Mouse (Mus musculus): ENCODE measurements around the gene T2. TPM values are rescaled to one million over a fixed set of nuclear protein-coding genes. Genes with fewer than 3 reads are reported as not detected.

Gene T2
- polyA plus RNA-seq, 2 experiments = 0.32 to 2.3 TPM

- WGBS = 40% methylated on average over 8 of the region's 8 CpGs
- ATAC-seq (ENCODE audit: low FRiP score, low read depth) (no peak), DNase-seq (ENCODE audit: low spot score) (no peak)
- Histone ChIP-seq H3K4me1 (ENCODE audit: control insufficient read depth, insufficient read depth, low read length) (peaks cover 31% of the 10 kb centered on the region), H3K4me3 (replicated peaks; ENCODE audit: low read length) (no peak overlapping the region), H3K4me2 (replicated peaks; ENCODE audit: low read depth, low read length, severe bottlenecking) (no peak overlapping the region; the same call in 1 of the 2 replicates), H3K36me3 (ENCODE audit: control insufficient read depth, insufficient read depth, low read length) (no peaks in the 10 kb centered on the region), H3K9me3 (ENCODE audit: control insufficient read depth, low read length) (no peaks in the 10 kb centered on the region), H3K9ac (ENCODE audit: low read depth, low read length, severe bottlenecking) (no peak overlapping the region), H3K27ac (replicated peaks; ENCODE audit: low read depth, low read length) (no peak overlapping the region), H3K27me3 (ENCODE audit: control insufficient read depth, insufficient read depth, low read length) (no peaks in the 10 kb centered on the region)
- no peak for TF ChIP-seq POLR2A (IDR thresholded peaks at IDR 0.05; ENCODE audit: borderline replicate concordance, extremely low read depth, insufficient read depth, insufficient read length)
Observed at GRCm38 (mm10) chr17:8368570-8368969, 12.8 kb downstream of the T2 start.

- H3K4me1 ChIP-seq (ENCODE audit: control insufficient read depth, insufficient read depth, low read length) = peaks cover 31% of the 10 kb centered on the region
- H3K9me3 ChIP-seq (ENCODE audit: control insufficient read depth, low read length) = no peaks in the 10 kb centered on the region
- no peak for TF ChIP-seq POLR2A (IDR thresholded peaks at IDR 0.05; ENCODE audit: borderline replicate concordance, extremely low read depth, insufficient read depth, insufficient read length)
- WGBS = 82% methylated on average over 2 of the region's 2 CpGs
- H3K36me3 ChIP-seq (ENCODE audit: control insufficient read depth, insufficient read depth, low read length) = no peaks in the 10 kb centered on the region
- H3K27me3 ChIP-seq (ENCODE audit: control insufficient read depth, insufficient read depth, low read length) = no peaks in the 10 kb centered on the region
- no peak overlapping the region for H3K4me2 ChIP-seq (replicated peaks; ENCODE audit: low read depth, low read length, severe bottlenecking)
- H3K4me3 ChIP-seq (replicated peaks; ENCODE audit: low read length) = no peak overlapping the region
- ATAC-seq (ENCODE audit: low FRiP score, low read depth) (no peak), DNase-seq (ENCODE audit: low spot score) (no peak)
- H3K9ac ChIP-seq (ENCODE audit: low read depth, low read length, severe bottlenecking) = no peak overlapping the region
- H3K27ac ChIP-seq (replicated peaks; ENCODE audit: low read depth, low read length) = no peak overlapping the region
Observed at GRCm38 (mm10) chr17:8369171-8369570, 13.4 kb downstream of the T2 start.

GRCm38 (mm10) chr17:8370634-8371229 lies 14.9 kb downstream of the T2 start:
- Histone ChIP-seq H3K4me1 (ENCODE audit: control insufficient read depth, insufficient read depth, low read length) (peaks cover 31% of the 10 kb centered on the region), H3K36me3 (ENCODE audit: control insufficient read depth, insufficient read depth, low read length) (no peaks in the 10 kb centered on the region), H3K9ac (ENCODE audit: low read depth, low read length, severe bottlenecking) (no peak overlapping the region), H3K9me3 (ENCODE audit: control insufficient read depth, low read length) (no peaks in the 10 kb centered on the region), H3K4me3 (replicated peaks; ENCODE audit: low read length) (no peak overlapping the region), H3K27ac (replicated peaks; ENCODE audit: low read depth, low read length) (no peak overlapping the region), H3K4me2 (replicated peaks; ENCODE audit: low read depth, low read length, severe bottlenecking) (no peak overlapping the region), H3K27me3 (ENCODE audit: control insufficient read depth, insufficient read depth, low read length) (no peaks in the 10 kb centered on the region)
- 30% methylated on average over 13 of the region's 13 CpGs for WGBS
- no peak for TF ChIP-seq POLR2A (IDR thresholded peaks at IDR 0.05; ENCODE audit: borderline replicate concordance, extremely low read depth, insufficient read depth, insufficient read length)
- no peak for DNase-seq (ENCODE audit: low spot score)
- ATAC-seq (ENCODE audit: low FRiP score, low read depth) = no peak

GRCm38 (mm10) chr17:8371834-8372233 lies 16.0 kb downstream of the T2 start:
- DNase-seq (ENCODE audit: low spot score) (peak; percentile 86), ATAC-seq (ENCODE audit: low FRiP score, low read depth) (peak; percentile 76)
- Histone ChIP-seq H3K4me1 (ENCODE audit: control insufficient read depth, insufficient read depth, low read length) (peaks cover 30% of the 10 kb centered on the region), H3K9ac (ENCODE audit: low read depth, low read length, severe bottlenecking) (peak overlapping the region; percentile 54), H3K27me3 (ENCODE audit: control insufficient read depth, insufficient read depth, low read length) (no peaks in the 10 kb centered on the region), H3K4me3 (replicated peaks; ENCODE audit: low read length) (peak overlapping the region; percentile 31), H3K9me3 (ENCODE audit: control insufficient read depth, low read length) (no peaks in the 10 kb centered on the region), H3K27ac (replicated peaks; ENCODE audit: low read depth, low read length) (peak overlapping the region; percentile 81), H3K4me2 (replicated peaks; ENCODE audit: low read depth, low read length, severe bottlenecking) (peak overlapping the region; percentile 69), H3K36me3 (ENCODE audit: control insufficient read depth, insufficient read depth, low read length) (no peaks in the 10 kb centered on the region)
- TF ChIP-seq POLR2A (IDR thresholded peaks at IDR 0.05; ENCODE audit: borderline replicate concordance, extremely low read depth, insufficient read depth, insufficient read length) = peak; percentile 27; the same call in 1 of the 2 replicates
- 2% methylated on average over 7 of the region's 7 CpGs for WGBS

GRCm38 (mm10) chr17:8372286-8373046 lies 16.7 kb downstream of the T2 start:
- no peaks in the 10 kb centered on the region for H3K27me3 ChIP-seq (ENCODE audit: control insufficient read depth, insufficient read depth, low read length)
- ATAC-seq (ENCODE audit: low FRiP score, low read depth) = peak; percentile 72
- no peaks in the 10 kb centered on the region for H3K36me3 ChIP-seq (ENCODE audit: control insufficient read depth, insufficient read depth, low read length)
- peak overlapping the region; percentile 69 for H3K4me2 ChIP-seq (replicated peaks; ENCODE audit: low read depth, low read length, severe bottlenecking)
- TF ChIP-seq POLR2A (IDR thresholded peaks at IDR 0.05; ENCODE audit: borderline replicate concordance, extremely low read depth, insufficient read depth, insufficient read length) = no peak
- peaks cover 24% of the 10 kb centered on the region for H3K4me1 ChIP-seq (ENCODE audit: control insufficient read depth, insufficient read depth, low read length)
- WGBS = 2% methylated on average over 18 of the region's 18 CpGs
- H3K9me3 ChIP-seq (ENCODE audit: control insufficient read depth, low read length) = no peaks in the 10 kb centered on the region
- peak; percentile 71 for DNase-seq (ENCODE audit: low spot score)
- H3K9ac ChIP-seq (ENCODE audit: low read depth, low read length, severe bottlenecking) = peak overlapping the region; percentile 54
- peak overlapping the region; percentile 31 for H3K4me3 ChIP-seq (replicated peaks; ENCODE audit: low read length)
- H3K27ac ChIP-seq (replicated peaks; ENCODE audit: low read depth, low read length) = peak overlapping the region; percentile 81
